Mouse (Mus musculus) adrenal gland, postnatal 14 days (tissue): ENCODE measurements around the gene Ppp1r18. TPM values are rescaled to one million over a fixed set of nuclear protein-coding genes. Genes with fewer than 3 reads are reported as not detected.

Experiments
- DNase-seq: peaks from one replicate; pipeline ENCODE4 v3.0.0; 2021; ENCODE audit warnings: mixed read lengths
- microRNA-seq, 2 experiments: library from miRNA; unstranded; fragments of <30 nt; microRNA quantifications; one replicate each; pipeline ENCODE4 v1.2.0; 2021
- total RNA-seq: library from RNA; stranded (reverse); gene quantifications from 2 replicates; pipeline ENCODE4 v1.2.3, GENCODE M21; 2021

Gene Ppp1r18
- total RNA-seq, 1 experiment from 2014 or later: 29.5 TPM

DNA sequence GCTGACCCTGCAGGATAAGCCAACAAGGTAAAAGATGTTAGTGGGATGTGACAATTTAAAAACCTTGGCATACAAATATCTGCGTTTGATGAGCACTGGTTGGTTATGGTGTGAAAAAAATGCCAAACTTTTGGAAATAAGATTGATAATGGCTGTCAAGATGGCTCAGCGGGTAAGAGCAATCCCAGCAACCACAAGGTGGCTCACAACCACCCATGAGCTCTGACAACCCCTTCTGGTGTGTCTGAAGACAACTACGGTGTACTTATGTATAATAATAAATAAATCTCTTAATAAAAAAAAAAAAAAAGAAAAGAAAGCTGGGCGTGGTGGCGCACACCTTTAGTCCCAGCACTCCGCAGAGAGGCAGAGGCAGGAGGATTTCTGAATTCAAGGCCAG lies 49.6 kb downstream of the Ppp1r18 start:
- DNase-seq: no peak

DNA sequence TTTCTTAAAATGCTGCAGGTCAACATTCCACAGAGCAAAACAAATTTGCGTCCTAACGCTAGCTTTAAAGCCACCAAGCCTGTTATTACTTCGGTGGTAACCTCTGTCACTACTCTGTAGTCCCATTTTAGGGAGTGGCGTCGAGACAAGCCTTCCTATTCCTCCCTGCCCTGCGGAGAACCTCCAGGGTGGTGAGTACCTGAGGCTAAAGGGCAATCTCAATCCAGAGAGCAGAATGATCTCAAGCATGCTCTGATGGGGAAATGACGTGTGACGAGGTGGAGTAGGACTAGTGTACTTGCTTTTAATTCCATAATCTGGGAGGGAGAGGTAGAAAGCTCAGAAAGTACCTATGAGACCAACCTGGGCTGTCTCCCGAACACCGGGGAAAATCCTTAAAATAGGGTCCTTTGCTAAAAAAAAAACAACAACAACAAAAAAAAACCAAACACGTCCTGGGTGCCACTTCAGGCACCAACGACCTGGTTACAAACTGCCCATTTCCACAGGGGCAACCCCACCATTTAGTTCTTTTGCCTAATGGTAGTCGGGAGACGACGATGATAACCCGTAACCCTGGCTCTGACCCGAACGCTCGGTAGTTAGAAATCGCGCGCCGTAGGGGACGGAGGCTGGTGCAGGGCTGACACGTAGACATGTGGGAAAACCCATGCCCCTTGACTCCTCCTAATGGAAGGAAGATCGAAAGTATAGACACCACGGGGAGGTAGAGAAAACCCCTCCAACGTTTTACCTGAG lies 50.3 kb downstream of the Ppp1r18 start:
- DNase-seq: peak; percentile 35

DNA sequence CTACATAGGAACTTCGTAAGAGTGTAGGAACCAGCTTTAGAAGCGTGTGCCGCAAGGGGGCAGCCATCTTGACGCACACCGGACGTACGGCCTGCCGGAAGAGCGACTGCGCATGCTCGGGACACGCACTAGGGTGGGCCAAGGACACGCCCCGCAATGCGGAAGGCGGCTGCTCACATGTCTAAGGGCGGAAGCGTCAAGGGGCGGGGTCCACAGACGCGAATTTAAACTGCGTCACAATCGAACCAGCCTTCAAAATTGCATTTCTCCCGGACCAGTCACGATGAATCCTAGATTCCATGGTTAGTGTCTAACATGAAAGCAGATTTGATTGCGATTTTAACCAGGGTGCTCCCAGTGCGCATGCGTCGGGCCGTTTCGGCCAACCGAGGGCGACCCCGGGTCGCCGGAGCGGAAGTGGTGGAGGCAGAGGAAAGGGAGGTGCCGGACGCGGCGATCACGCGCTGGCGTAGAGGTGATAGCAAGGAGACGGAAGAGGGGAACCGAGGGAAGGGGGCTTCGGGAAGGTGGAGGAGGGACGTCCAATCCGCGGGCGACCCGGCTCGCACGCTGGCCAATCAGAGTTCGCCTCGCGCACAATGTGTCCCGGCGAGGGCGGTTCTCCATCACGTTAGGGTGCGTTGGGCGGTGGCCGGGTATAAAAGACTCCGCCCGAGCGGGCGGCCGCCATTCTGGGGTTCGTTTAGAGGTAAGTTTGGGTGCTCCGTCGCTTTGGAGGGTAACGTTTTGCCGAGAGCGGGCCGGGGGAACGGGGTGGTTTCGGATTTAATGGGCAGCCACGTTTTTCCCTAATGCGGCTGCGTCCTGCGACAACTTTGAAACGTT lies 51.1 kb downstream of the Ppp1r18 start, which contains the start of the genes Mrps18b and Ppp1r10:
TSS of gene Mrps18b (minus strand) at position 93 of the 846 bp plus-strand sequence.
TSS of gene Ppp1r10 (plus strand) at position 138 of the 846 bp plus-strand sequence.
- peak; percentile 99 for DNase-seq

DNA sequence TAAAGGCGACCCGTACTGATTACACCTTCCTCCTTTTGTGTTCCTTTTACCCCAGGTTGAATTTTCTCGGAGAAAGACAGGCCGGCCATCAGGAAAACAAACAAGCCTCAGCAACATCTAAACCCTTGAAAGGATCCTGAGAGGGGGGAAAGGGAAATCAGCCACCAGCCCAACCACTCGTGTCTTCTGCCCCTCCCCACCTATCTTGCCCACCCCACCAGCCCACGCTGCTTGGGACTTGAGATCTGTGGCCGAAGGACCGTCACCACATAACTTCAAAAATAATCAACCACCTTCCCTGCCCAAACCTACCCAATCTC lies 51.7 kb downstream of the Ppp1r18 start:
- DNase-seq: peak; percentile 50

DNA sequence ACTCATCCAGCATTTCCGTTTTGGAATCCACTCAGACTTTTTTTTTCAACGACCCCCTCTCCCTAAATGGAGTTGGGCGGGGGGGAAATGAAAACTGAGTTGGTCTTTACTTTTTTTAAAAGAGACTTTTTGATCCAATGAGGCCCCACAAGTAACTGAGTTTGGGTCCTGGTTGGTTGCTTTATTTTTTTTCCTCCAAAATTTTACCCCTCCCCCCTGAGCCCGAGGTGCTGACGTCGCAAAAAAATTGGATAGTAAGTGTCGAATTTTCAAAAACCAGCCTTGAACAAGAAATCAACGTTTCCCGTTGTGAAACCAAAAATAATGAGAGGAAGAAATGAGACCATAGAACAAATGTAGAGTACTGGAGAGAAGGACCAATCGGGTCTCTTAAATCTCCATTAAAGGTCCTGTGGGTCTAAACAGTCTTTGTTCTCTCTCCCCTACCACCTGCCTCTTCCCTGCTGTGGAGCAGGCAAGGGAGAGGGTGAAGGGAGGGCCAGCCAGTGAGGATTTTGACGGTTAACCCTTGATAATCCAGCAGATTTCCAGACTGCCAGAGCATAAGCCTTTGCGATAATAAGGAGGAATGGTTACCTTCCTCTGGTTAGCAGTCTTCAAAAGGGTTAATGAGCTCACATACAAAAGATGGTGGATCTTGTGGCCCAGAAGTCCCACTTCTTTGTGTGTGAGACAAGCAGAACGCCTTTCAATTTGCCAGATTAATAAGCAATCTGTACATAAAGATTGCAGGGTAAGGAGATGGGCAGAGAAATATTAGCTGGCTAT lies 52.3 kb downstream of the Ppp1r18 start:
- DNase-seq: peak; percentile 69

DNA sequence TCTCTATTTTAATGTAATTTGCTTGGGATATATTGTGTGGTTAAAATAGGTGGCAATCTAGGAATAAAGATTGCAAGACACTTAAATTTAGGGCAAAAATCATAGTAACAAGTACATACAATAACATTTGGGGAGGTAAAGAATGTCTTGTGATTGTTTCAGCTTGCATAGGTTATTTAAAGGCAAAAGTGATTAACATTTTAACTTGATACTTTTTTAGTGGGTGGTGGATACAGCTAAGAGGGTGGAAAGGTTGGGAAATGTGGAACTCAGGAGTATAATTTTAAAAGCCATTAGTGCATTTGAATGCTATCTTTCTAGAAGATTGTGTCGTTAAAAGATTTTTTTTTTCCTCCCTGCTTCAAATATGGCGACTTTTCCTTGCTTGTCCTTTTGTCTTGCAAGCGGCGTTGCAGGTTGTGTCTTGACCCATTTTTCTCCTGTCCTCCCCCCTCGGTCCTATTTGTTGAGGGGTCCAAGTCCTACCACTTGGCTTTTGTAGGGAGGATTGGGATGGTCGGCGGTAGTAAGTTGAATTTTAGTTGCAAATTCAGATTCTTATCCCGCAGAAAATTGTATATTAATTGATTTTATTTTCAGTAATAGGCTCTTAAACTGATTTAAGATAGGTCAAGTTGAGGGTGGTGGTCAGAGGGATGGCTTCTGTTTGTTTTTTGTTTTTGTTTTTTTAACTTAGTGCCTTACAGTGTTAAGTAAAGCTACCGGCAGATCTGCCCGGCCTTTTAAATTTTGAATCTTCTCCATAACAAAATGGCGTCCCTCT lies 53.1 kb downstream of the Ppp1r18 start:
- DNase-seq: peak; percentile 64

DNA sequence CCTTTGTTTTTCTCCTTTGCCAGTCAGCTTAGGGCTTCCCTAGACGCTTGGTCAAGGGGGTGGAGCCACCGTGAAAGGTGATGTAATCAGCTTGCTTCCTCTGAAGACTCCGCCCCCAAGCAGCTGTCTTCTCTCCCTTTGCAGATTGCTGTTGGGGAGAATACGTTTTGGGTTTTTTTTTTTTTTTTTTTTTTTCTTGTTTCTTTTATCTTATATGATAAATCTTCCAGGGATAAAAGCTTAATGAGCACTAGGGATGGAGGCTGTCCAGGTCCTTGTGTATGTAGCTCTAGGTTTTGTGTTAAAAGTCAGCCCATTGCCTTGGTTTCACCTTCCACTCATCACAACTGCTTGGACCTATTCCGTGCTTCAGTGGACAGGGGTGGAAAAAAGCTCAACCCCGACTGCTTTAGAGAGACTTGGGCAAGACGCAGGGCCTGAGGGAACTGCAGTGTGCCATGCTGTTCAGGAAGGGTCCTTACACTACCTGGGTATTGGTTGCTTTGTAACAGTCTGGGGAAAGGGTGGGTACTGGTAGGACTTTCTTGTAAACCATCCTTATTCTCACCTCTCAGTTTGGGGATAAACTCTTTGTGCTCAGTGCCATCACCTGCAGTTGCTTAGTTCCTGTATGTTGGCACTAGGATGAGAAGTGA lies 53.8 kb downstream of the Ppp1r18 start:
- peak; percentile 96 for DNase-seq

- DNase-seq: no peak
Measured at GRCm38 (mm10) chr17:35919864-35920301, 54.5 kb downstream of the Ppp1r18 start.

DNA sequence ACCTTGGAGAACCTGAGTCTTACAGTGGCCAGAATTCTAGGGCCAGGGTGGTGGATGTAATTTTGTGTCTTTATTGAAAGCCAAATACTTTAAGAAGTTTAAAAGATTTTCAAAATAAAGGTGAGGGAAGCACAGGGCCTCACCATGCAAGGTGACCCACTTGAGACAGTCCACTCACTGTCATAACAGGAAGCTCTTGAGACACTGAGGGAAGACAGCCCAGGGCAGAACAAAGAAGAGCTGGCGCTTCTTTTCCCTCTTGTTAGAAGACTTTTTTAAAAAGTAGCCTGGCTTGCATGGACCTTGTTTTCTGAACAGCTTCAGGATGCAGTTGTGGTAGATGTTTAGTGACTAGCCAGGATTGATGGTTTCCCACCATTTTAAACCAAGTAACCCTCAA lies 55.0 kb downstream of the Ppp1r18 start:
- DNase-seq: no peak

- DNase-seq: peak; percentile 49
Measured at GRCm38 (mm10) chr17:35920862-35921562, 55.6 kb downstream of the Ppp1r18 start.

DNA sequence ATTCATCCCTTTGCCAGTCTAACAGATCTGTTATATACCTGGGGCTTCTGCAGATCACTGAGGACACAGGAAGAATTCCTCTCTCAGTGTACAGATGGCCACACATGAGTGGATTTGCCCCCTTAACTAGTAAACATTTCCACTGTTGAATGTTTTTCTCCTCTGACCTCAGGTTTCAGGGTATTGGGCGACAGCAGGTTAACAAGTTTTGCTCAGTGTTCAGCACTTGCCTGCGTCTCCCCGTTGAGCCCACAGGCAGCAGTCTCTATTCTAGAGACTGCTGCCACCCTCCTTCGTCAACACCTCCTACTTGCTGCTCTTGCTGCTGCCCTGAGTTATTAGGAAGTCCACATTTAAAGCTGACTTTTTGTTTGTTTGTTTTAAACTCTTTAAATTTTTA lies 56.3 kb downstream of the Ppp1r18 start:
- DNase-seq: no peak

GRCm38 (mm10) chr17:35922566-35922965 lies 57.2 kb downstream of the Ppp1r18 start:
- no peak for DNase-seq

DNA sequence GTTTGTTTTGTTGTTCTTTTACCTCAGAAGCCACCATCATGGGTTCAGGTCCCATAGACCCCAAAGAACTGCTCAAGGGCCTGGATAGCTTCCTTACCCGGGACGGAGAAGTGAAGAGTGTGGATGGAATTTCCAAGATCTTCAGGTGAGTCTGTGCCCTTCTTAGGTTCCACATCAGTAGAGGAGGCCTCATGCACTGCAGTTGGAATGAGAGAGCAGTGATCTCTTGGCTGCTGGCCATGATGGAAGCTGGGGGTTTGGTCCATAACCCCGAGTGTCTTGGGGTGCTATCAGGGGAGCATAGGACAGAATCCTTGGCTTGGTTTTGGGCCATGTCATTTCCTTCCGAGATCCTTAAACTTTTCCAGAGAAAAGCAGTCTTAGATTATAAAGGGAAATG lies 57.9 kb downstream of the Ppp1r18 start:
- peak; percentile 6 for DNase-seq

Small RNAs within 50 kb of the gene (microRNA-seq; reads per million reads assigned to microRNA genes)
- gene Gm28033 (0.43 to 1.1 reads per million in 2 experiments), gene Mir1894 (0 to 0.38 reads per million in 2 experiments)

Other genes with a start within 250 kb of the Ppp1r18 start
- not detected in 2 replicates for gene Gm9573, start 239.0 kb upstream of the Ppp1r18 start, total RNA-seq
- gene Mucl3, start 221.9 kb upstream of the Ppp1r18 start, total RNA-seq: not detected in 2 replicates
- 49.6 and 52.0 TPM in 2 replicates for gene Vars2, start 198.0 kb upstream of the Ppp1r18 start, total RNA-seq
- 24.3 and 24.7 TPM in 2 replicates for gene Gtf2h4, start 191.9 kb upstream of the Ppp1r18 start, total RNA-seq
- 36.3 and 36.4 TPM in 2 replicates for gene Ddr1, start 161.0 kb upstream of the Ppp1r18 start, total RNA-seq
- gene Ier3, start 43.9 kb upstream of the Ppp1r18 start, total RNA-seq: 12.7 and 26.3 TPM in 2 replicates
- 52.4 and 59.5 TPM in 2 replicates for gene Flot1, start 42.4 kb upstream of the Ppp1r18 start, total RNA-seq
- 285 and 320 TPM in 2 replicates for gene Tubb5, start 27.3 kb upstream of the Ppp1r18 start, total RNA-seq
- gene Mdc1, start 24.1 kb upstream of the Ppp1r18 start, total RNA-seq: 20.6 and 21.9 TPM in 2 replicates
- 10.6 and 15.9 TPM in 2 replicates for gene Nrm, start 4.3 kb upstream of the Ppp1r18 start, total RNA-seq
- 40.2 and 41.1 TPM in 2 replicates for gene Dhx16, start 14.2 kb downstream of the Ppp1r18 start, total RNA-seq
- gene 2310061I04Rik, start 31.8 kb downstream of the Ppp1r18 start, total RNA-seq: 73.6 and 79.5 TPM in 2 replicates
- 29.0 and 31.5 TPM in 2 replicates for gene Atat1, start 44.5 kb downstream of the Ppp1r18 start, total RNA-seq
- 108 and 114 TPM in 2 replicates for gene Mrps18b, start 50.8 kb downstream of the Ppp1r18 start, total RNA-seq
- 91.4 and 97.7 TPM in 2 replicates for gene Ppp1r10, start 50.8 kb downstream of the Ppp1r18 start, total RNA-seq
- 92.5 and 100 TPM in 2 replicates for gene Abcf1, start 104.2 kb downstream of the Ppp1r18 start, total RNA-seq
- 42.7 and 48.7 TPM in 2 replicates for gene Gnl1, start 114.3 kb downstream of the Ppp1r18 start, total RNA-seq
- 24.3 and 24.7 TPM in 2 replicates for gene Prr3, start 114.6 kb downstream of the Ppp1r18 start, total RNA-seq
- gene H2-T24, start 155.0 kb downstream of the Ppp1r18 start, total RNA-seq: 4.6 and 8.2 TPM in 2 replicates
- gene H2-T23, start 167.3 kb downstream of the Ppp1r18 start, total RNA-seq: 44.2 and 52.7 TPM in 2 replicates
- gene H2-T22, start 177.2 kb downstream of the Ppp1r18 start, total RNA-seq: 23.3 and 27.6 TPM in 2 replicates
- not detected in 2 replicates for gene Gm6034, start 177.4 kb downstream of the Ppp1r18 start, total RNA-seq
- gene Gm11127, start 192.8 kb downstream of the Ppp1r18 start, total RNA-seq: 2.2 and 3.0 TPM in 2 replicates